Mouse (Mus musculus): ENCODE results near the gene Zfp791.
A peak's percentile ranks its signal among the peaks of the same experiment; 100 is the strongest.
"Not testable (repeated sequence)": the region's sequence is repeated elsewhere in the genome, so short reads cannot be mapped to it uniquely, and the experiment has no call there.

The Zfp791 gene

GRCm38 (mm10) chr8:85122995-85123394, at the start of gene Zfp791:
Gene Zfp791, minus strand, starts transcription at chr8:85123095.
- DNase-seq (ENCODE audit: low spot score in 2 of 2), result no peak

DNA sequence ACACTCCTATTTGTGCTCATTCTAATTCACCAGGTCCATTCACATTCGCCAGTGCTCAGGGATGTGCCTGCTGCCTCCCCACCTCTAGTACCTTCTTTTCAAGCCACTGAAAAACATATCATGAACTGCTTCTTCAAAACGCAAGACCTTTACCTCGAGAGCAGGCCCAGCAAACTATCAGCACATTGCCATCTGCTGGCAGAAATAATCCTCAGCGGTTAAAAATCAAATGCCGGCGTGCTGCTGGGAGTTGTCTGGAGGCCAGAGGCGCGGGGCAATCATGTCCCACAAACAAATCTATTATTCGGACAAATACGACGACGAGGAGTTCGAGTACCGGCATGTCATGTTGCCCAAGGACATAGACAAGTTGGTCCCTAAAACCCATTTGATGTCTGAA, 48.4 kb upstream of the Zfp791 start:
- DNase-seq (ENCODE audit: low spot score in 2 of 2), result peak in 1 of 2 experiments; percentile 34

DNA sequence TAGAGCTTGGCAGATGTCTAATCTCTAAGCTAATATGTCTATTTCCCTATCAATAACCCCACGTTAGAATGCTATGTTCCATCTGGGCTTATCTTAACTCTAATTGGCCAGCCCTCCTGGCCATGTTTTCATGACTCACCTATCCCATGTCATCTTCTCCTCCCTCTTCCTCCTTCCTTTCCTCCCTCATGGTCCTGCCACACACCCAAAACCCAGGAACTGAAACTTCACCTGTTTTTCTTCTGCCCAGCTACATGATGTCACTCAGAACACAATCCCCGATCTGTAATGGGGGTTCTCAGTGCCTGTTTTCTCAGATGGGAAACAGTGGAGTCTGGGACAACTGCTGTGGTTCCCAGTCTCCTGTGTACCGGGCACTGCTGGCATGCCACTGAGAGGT, 28.7 kb upstream of the Zfp791 start, which contains the start of gene Cks1brt:
Gene Cks1brt (plus strand): TSS at position 301 of the 400 bp plus-strand sequence.
- DNase-seq (ENCODE audit: low spot score in 2 of 2), result no peak

DNA sequence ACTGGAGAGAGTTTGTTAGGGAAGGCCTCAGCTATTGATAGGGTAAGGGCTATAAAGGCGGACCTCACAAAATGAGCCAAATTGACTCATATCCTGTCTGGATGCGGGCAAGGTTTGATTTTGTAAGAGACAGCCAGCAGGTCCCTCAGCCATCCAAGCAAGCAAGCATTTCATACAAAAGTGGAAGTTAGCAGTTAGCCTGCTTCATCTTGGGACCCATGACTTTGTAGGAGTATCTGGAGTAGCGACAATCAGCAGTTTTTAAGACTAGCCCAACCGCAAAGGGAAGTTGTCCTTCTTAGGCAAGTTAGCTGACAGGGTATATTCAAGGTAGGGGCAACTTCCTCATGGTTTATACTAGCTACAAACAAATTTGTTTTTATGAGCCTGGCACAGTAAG, 19.6 kb upstream of the Zfp791 start:
- peak in 1 of 2 experiments; percentile 6 for DNase-seq (ENCODE audit: low spot score in 2 of 2)

DNA sequence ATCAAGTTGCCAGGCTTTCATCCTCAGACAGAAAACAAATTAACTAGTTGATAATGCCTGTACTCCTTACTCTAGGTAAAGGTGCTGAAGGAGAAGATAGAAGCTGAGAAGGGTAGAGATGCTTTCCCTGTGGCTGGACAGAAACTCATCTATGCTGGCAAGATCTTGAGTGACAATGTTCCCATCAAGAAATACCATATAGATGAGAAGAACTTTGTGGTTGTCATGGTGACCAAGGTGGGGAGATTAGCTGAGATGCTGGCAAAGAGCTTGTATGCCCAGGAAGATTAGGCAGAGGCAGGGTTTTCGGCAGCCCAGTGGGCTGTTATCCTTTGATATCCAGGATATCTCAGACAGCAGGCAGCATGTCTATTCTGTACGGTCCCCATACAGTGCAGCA, 12.8 kb upstream of the Zfp791 start:
- DNase-seq (ENCODE audit: low spot score in 2 of 2), result not testable (repeated sequence)

- no peak for DNase-seq (ENCODE audit: low spot score in 2 of 2)
Measured at GRCm38 (mm10) chr8:85132335-85132734, 9.4 kb upstream of the Zfp791 start.

DNA sequence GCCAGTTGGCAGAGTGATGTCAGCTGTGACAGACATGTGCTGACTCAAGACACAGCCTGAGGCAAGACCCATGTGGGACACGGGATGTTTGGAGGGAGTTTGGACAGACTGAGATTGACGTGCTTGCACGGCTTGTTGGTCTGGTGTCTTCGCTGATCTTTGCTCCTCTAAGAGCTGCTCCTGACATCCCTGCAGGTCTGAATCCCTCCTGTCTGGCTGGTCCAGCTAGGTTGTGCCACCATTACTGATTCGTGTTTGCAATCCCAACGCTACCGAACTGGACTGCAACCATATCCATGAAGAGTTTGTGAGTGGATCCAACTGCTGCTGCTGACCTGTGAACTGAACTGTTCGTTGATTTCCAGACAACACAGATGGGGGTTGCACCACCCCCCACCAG, 796 bp upstream of the Zfp791 start:
- no peak for DNase-seq (ENCODE audit: low spot score in 2 of 2)

DNA sequence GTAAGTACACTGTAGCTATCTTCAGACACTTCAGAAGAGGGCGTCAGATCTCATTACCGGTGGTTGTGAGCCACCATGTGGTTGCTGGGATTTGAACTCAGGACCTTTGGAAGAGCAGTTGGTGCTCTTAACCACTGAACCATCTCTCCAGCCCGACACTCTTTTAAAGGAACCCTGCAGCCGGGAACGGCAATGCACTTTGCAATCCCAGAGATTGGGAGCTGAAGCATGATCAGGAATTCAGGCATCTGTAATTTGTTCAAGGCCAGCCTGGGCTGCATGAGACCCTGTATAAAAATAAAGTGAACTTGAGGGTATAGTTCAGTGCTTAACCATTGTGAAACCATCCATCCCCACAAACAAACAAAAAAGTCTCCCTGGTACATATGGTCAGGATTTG, 2.6 kb downstream of the Zfp791 start:
- not testable (repeated sequence) for DNase-seq (ENCODE audit: low spot score in 2 of 2)

DNA sequence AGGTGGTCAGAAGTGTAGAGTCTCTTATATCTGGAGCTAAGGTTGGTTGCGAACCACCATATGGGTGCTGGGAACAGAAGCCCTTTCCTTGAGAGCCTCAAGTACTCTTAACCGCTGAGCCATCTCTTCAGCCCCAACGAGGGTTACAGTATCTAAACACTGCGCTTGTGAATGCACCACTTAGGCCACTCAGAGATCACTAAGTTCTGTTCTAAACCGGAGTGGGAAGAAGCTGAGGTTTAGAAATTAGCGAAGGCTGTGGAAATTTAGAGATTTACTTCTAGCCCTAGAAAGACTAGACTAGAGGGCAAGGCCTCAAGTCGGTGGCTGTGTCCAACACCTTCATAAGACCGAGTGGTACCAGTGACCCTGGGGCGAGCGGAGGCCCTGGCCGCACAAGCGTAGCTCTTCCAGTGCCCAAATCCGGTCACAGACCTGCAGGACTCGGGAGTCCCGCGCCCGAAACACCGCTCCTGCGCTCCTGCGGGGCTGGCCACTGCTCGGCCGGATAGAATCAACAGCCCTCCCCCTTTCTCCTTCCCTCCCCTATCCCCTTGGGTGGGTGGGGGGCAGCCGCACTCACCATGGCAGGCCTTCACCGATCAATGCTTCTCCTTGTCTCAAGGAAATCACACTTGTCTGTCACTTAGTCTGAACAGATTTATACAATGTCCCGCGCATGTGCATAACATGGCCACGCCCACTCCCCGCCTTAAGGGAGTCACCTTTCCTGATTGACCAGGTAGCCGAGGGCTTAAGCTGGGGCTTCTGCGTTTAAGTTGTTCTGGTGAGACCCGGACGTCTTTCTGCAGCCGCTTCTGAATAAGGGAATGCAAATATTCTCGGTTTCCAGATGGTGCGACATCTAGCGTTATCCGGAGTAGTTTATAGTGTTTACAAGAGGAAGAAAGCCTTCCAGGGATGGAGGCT, 3.6 kb downstream of the Zfp791 start:
- peak; percentile 68 to 74 for DNase-seq (ENCODE audit: low spot score in 2 of 2)

GRCm38 (mm10) chr8:85116984-85117383, 5.9 kb downstream of the Zfp791 start:
- DNase-seq (ENCODE audit: low spot score in 2 of 2), result no peak

- no peak for DNase-seq (ENCODE audit: low spot score in 2 of 2)
Measured at GRCm38 (mm10) chr8:85115501-85115900, 7.4 kb downstream of the Zfp791 start.

- DNase-seq (ENCODE audit: low spot score in 2 of 2), result no peak
Measured at GRCm38 (mm10) chr8:85113241-85113640, 9.7 kb downstream of the Zfp791 start.

GRCm38 (mm10) chr8:85100076-85100665, 22.7 kb downstream of the Zfp791 start:
- DNase-seq (ENCODE audit: low spot score in 2 of 2), result no peak

GRCm38 (mm10) chr8:85096850-85097249, 26.0 kb downstream of the Zfp791 start:
- no peak for DNase-seq (ENCODE audit: low spot score in 2 of 2)

DNA sequence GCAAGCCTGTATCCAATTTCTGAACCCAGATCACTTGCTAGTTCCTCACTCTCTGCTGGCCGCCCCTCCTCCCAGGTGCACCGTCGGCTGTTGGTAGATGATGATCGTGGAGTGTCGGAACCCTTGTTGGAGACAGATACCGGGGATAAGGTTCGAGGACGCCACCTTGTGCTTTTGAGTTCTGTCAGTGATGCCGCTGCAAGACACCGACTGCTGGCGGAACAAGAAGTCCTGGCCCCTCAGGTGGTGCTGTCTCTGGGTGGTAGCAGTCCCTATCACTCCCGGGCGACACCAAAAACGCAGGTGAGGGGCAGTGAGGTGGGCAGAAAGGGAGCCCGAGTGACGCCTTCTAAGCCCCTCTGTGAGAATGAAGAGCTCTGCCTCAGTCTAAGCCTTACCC, 26.7 kb downstream of the Zfp791 start:
- no peak for DNase-seq (ENCODE audit: low spot score in 2 of 2)

GRCm38 (mm10) chr8:85095566-85095965, 27.3 kb downstream of the Zfp791 start:
- DNase-seq (ENCODE audit: low spot score in 2 of 2), result no peak

- no peak for DNase-seq (ENCODE audit: low spot score in 2 of 2)
Measured at GRCm38 (mm10) chr8:85095051-85095450, 27.8 kb downstream of the Zfp791 start.

GRCm38 (mm10) chr8:85091526-85092090, 31.3 kb downstream of the Zfp791 start:
- DNase-seq (ENCODE audit: low spot score in 2 of 2), result no peak

DNA sequence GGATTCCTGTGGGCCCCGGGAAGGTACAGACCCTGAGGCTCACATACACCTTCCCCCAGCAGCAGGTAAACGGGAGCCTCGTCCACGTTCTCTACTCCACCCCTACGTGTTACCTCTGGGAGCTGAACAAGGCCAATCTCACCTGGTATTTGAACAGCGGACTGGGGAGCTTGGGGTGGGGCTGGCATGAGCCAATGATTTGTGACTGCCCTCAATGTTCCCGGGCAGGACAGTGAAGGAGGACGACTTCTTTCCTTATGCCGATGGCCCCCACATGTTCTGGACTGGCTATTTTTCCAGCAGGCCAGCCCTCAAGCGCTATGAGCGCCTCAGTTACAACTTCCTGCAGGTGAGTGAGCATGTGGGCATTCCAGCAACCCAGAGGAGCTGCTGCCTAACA, 32.0 kb downstream of the Zfp791 start:
- DNase-seq (ENCODE audit: low spot score in 2 of 2), result no peak

- DNase-seq (ENCODE audit: low spot score in 2 of 2), result no peak
Measured at GRCm38 (mm10) chr8:85088771-85089170, 34.1 kb downstream of the Zfp791 start.

GRCm38 (mm10) chr8:85086238-85086637, 36.7 kb downstream of the Zfp791 start:
- DNase-seq (ENCODE audit: low spot score in 2 of 2), result no peak

GRCm38 (mm10) chr8:85084633-85085032, 38.3 kb downstream of the Zfp791 start:
- peak in 1 of 2 experiments; percentile 7 for DNase-seq (ENCODE audit: low spot score in 2 of 2)

Measured in frontal cortex, postnatal 10 days (tissue).